Mouse (Mus musculus) left cerebral cortex, postnatal 4 days (tissue): ENCODE measurements at regions not wholly inside any gene's neighbourhood (a gene's known extent, or its start where the extent isn't known, plus 50 kb on each side); places are given as distances from the start of the nearest gene placed in this dataset.

Source experiments
- DNase-seq: peaks from one replicate; pipeline ENCODE4 v3.0.0-alpha.2; 2022
- intact Hi-C: fragments of 180-260 bp; cut with DNase I; formaldehyde crosslinking; loops from one replicate; pipeline ENCODE4 v1.15.1; 2025

DNA sequence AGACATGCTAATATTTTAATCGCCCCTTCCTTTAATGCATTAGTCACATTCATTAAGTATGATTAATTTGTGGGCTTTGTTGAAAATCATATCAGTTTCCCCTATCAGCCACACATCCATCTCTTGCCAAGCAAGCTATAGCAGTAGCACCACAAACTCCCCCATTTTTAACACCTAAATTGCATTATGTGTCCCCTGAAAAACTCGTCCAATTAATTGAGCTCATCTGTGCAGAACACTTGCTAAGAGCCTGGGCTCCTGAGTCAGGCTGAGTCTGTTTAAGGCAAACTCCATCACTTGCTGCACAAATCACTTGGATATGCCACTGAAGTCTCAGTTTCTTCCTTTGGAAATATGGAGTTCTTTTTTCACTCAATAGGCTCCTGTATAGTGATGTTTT lies 242.7 kb upstream of the Vstm2b start:
- intact Hi-C loops, result no loop called here
- no peak for DNase-seq

DNA sequence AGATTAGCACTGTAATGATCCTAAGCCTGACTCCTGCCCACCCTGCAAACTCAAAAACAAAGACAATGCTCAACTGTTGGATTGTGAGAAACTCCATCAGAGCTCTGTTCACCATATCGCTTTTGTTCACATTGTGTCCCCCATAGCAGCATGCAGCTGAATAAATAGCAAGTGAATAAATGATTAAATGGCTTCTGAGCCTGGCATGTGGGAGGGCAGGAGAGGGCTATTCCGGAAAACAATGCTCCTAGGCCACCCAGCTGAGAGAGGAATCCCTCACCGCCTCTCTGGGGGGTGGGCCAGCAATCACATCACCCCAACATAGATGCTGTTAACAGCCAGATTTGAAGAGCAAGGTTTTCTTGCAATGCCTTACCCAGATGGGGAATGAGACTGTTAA lies 238.5 kb upstream of the Vstm2b start:
- intact Hi-C loops, result no loop called here
- no peak for DNase-seq

DNA sequence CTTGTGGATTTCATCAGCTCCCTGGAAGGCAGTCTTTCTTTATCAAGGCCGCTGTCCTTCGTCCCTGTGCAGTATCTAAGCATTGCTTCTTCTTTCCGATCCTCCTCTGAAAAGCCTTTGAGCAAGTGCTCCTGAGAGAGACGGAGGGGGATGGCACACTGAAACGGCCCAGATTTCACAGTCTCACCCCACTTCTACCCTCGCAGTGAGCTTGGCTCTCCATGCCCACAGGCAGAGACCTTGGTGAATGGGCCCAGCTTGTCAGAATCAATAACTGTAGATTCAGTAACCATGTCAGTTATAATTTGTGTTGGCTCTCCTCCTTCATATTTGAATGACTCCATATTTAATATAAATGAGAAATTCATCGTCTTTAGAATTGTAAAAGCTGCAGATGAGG lies 234.3 kb upstream of the Vstm2b start:
- intact Hi-C loops, result no loop called here

DNA sequence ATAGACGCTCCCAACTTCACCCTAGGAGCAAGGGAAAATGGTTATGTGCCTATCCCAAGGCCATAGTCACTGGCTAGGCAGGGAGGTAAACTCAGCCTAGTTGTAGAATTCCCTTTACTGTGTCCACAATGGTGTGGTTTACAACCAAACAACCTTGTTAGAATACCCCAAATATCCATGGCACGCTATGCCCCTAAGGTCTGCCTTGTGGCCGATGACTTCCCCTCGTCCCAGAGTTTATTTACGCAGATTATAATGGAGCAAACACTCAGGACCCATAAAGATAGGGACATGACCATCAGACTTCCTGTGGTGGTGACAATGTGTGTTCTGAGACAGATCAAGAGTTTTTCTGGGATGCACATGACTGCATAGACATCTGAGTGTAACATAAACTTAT lies 231.5 kb upstream of the Vstm2b start:
- DNase-seq, result no peak
- intact Hi-C loops, result no loop called here

More for the DNA sequence above, 234.3 kb upstream of the Vstm2b start:
- no peak for DNase-seq

DNA sequence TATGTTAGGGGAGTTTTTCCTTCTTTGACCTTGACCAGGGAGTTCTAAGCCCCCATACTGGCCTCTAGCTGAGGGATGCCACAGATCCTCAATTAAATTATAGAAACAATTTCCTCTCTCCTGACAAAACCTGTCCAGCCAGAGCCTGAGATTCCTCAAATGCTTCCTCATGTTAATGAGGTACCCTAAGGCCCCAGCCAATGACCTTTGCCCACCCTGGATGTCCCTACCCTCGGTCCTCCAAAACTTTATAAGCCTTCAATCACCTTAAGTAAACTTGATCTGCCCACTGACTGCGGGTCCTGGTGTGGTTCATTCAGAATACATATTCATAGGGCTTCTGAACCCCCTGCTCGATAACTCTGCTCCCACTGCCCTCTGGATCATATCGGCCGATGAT lies 227.7 kb upstream of the Vstm2b start:
- DNase-seq, result no peak
- intact Hi-C loops, result no loop called here

DNA sequence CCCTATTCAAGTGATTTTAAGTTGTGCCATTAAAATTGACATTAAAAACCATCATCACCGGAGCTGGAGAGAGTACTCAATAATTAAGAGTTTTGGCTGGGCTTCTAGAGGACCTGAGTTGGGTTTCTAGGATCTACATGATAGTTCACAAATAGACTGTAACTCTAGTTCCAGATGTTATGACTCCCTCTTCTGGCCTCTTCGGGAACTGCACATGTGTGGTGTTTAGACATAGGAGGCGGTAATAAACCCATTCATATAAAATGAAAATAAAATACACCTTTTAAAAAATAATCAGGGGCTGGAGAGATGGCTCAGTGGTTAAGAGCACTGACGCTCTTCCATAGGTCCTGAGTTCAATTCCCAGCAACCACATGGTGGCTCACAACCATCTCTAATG lies 227.1 kb upstream of the Vstm2b start:
- peak; percentile 4 for DNase-seq
- intact Hi-C loops, result no loop called here

DNA sequence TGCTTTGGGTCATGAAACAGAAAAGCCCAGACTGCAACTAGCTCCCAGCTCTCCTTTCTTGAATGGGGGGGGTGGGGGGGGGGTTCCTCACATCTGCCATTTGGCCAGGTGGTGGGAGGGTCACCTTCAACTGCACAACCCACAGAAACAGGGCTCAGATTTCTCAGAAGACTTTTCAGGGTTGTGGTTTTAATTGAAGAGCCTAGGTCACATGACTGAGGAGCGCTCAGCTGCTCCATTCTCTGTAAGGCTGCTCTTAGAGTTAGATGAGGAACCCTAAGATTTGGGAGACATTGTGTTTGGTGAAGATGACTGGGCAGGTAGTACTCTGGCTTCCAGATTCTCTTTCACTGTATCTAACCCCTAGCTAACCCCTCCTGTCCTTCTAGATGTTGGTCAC lies 225.8 kb upstream of the Vstm2b start:
- intact Hi-C loops, result no loop called here
- no peak for DNase-seq

DNA sequence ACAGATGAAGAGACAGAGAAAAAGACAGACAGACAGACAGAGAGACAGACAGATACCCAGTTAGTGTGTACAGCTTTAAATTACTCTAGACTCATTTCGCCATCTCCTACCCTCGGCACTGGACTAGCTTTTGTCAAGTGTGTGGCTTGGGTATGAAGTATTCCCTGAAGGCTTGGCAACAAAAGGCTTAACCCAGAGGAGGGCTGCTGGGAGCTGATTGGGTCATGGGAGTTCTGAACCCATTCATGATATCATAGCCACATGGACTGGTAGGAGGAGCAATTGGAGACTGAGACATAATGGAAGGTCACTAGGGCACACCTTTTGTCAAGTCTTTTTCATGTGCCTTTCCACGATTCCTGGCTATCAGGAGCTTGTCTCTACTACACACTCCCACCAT lies 223.7 kb upstream of the Vstm2b start:
- no peak for DNase-seq
- intact Hi-C loops, result no loop called here

DNA sequence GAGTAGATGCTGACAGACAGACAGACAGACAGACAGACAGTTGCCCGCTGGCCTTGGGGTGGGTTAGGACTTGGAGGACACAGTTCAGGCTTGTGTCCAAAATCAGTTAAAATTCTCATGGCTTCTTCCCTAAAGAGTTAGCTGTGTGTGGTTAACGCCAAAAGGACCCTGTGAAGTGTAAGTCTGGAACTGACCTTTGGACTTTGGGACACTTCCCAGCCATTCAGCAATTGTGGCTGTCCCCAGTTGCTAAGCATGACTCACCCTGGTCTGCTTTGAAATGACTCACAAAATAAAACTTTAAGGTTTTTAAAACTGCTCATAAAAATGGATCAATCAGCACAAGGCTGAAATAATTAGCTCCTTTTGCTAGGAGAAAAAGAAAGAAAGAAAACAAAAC lies 220.5 kb upstream of the Vstm2b start:
- DNase-seq, result no peak
- intact Hi-C loops, result no loop called here

DNA sequence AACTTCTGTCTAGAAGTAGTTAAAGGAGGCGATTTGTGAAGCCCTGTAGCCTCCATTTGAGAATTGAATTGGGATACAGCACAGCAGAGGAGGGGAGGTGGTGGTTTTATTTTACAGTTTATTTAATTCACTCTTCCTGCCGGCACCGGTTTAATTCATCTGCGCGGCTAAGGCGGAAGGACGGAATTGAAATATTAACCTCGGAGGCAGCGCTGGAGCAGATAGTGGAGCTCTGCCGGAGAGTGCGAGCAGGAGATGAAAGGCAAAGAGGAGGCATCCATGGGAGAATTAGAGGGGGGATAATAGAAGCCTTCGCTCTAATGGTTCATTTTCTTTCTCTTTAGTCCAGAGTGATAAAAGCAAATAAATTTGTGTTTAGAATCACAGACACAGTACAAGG lies 217.6 kb upstream of the Vstm2b start:
- intact Hi-C loops, result no loop called here
- no peak for DNase-seq

DNA sequence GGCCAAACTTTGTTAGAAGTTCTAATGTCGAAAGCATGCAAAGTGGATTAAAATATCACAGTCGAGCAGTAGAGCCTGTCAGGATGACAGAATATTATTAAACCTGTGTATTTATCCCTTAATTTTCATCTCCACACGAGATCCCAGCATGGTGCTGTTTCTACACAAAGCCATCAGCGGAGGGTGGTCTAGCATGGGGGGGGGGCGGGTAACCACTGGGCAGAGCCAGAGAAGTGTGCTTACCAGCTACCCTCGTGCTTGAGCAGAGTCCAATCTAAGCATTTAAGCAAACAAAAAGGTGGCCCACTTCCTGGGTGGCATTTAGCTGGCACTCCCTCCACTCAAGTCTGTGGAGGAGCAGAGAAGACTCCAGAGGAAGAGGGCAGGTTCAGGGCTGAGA lies 217.1 kb upstream of the Vstm2b start:
- DNase-seq, result no peak
- intact Hi-C loops, result no loop called here

DNA sequence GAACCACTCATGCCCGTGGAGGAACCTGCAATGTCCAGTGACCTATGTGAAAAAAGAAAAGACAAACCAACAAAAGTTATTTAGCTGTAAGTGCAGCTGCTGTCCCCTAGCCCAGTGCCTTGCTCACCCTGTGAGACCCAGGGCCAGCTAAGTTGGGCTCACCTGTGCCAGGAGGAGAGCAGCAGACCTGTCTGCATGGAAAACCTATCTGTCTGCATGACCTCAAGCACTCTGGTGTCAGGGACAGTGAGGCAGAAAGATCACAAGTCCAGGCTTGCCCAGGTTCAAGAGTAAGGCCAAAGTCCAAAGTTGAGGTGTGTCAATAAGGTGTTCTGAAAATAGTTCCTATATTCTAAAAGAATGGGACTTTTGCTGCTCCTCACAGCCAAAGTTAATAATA lies 215.0 kb upstream of the Vstm2b start:
- intact Hi-C loops, result no loop called here

DNA sequence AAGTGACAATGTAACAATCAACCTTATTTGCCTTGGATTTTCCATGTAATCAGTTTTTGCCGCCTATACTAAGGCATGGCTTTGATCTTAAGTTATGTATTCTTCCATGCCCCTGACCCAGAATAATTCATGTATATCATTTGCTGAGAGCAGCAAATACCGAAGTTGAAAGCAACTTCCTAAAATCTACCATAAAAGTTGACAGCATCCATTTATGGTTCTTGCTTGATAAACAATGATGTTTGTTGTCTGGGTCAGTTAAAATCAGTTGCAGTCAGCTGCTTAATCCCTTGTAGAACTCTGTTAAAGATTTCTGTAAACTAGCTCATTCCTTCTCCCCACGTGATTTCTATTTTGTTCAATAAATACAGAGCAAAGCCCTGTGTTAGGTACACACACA lies 214.5 kb upstream of the Vstm2b start:
- intact Hi-C loops, result no loop called here

More for the DNA sequence above, 215.0 kb upstream of the Vstm2b start:
- no peak for DNase-seq

DNA sequence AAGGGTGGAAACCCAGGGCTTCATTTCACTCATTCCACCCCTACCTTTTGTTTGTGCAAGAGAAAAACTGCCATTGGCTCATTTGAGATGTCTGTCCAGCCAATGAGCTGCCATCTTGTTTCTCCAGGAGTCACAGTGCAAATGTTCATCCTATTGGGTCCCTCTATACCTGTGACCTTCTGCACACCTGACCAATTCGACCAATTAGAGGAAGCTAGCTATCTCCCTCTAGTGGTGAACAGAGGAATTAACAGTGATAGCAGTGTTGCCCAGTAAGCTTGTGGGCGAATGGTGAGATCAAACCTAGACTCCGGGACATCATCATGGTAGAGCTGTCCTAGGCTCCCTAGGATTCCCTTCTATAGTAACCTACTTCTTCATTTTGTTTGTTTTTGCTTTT lies 211.1 kb upstream of the Vstm2b start:
- intact Hi-C loops, result no loop called here
- DNase-seq, result no peak

More for the DNA sequence above, 214.5 kb upstream of the Vstm2b start:
- DNase-seq, result no peak

DNA sequence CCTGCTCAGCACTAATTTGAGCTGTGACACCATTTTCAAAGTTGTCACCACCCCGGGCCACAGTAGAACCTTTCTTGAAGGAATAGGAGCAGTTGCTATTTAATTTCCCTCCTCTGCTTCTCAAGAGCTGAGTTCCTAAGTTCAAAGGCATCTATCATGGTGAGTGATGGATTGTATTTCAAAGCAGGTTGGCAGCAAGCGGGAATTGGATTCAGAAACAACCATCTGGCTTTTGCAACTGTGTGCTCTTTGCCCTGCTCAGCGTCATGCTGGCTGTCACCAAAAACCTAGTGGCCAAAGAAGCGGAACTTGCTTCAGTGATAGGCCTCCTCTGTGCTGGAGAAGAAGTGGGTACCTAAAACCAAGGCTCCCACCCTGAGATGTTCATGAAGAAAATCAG lies 209.6 kb upstream of the Vstm2b start:
- intact Hi-C loops, result no loop called here
- no peak for DNase-seq

DNA sequence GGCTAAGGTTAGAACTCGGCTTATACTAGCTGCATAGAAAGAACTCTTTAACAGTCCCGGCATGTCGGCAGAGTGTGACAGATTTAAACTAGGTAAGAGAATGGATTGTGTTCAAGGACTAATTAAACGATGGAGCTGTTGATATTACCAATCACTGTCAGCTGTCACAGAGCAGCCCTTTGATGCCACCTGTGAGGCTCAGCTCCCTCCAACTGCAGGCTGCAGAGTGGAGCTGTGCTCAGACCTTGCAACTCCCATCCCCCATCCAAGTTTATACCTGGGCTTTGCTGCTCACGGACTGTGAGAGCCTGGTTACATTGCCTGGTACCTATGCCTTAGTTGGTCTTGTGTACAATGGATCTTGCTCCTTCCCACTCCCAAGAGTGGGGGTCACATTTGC lies 204.4 kb upstream of the Vstm2b start:
- no peak for DNase-seq

DNA sequence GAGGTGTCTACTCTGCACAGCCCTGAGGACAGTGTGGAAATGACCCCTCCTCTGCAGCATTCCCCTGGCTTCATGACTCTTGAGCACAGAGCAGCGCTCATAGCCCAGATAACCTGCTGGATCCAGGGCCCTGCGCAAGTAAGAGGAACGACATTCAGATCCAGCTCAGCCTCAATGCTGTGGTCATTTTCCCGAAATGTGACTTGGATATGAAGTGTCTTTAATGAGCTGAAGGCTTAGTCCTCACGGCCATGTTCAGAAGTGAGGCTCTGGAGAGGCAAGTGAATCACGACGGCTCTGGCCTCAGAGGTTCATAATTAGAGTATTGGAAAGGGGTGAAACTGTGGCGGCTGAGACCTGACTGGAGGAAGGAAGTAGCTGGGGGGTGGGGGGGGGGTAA lies 200.6 kb upstream of the Vstm2b start:
- DNase-seq, result no peak
- intact Hi-C loops, result no loop called here

More for the DNA sequence above, 204.4 kb upstream of the Vstm2b start:
- intact Hi-C loops, result no loop called here

DNA sequence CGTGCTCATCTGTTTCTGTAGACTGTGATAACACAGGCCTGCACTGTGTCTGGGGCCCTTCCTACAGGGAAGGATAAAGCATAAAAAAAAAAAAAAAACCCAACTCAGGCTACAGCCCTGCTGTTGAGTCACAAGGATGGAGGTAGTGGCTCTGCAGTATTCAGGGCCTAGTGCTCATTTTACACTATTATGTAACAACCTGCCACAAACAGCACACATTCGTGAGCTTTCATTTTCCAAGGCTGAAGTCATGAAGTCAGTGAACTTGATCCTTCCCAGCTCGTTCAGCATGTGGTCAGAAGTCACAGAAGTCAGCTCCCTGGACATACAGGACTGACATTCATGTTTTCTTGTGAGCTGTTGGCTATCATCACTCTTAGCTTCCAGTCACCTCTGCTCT lies 199.8 kb upstream of the Vstm2b start:
- intact Hi-C loops, result no loop called here
- no peak for DNase-seq

DNA sequence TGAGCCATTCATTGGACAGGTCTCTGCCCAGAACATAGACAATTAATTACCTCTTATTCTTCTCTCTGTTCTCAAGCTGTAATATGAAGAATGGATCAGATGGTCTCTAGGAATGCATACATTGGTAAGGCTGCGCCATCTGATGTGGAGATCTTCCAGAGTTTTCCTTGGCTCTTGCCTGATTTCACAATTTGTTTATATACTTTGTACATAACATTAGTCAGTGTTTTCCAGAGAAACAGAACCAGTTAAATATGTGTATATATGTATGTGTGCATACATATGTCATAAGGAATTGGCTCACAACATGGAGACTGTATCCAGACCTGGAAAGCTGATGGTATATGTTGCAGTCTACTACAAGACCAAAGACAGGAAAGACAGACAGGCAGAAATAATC lies 198.5 kb upstream of the Vstm2b start:
- intact Hi-C loops, result no loop called here
- DNase-seq, result no peak

DNA sequence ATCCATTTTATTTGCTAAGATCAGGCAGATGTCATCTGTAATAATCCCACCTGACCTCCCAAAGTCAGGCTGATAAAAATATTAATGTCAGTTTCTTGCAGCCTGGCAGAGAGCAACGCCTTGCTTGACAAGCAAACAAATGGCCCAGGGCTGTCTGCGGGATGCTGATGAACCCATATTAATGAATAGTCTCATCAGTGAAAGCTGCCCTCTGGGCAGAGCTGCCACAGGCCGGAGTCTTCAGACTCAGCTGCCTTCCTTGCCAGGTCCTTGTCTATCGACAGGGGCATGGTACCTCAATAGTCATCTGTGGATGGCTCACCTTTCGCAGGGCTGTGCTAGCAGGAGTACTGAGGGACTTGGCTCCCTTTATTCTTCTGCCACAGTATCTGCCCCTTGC lies 197.5 kb upstream of the Vstm2b start:
- DNase-seq, result no peak
- intact Hi-C loops, result no loop called here

DNA sequence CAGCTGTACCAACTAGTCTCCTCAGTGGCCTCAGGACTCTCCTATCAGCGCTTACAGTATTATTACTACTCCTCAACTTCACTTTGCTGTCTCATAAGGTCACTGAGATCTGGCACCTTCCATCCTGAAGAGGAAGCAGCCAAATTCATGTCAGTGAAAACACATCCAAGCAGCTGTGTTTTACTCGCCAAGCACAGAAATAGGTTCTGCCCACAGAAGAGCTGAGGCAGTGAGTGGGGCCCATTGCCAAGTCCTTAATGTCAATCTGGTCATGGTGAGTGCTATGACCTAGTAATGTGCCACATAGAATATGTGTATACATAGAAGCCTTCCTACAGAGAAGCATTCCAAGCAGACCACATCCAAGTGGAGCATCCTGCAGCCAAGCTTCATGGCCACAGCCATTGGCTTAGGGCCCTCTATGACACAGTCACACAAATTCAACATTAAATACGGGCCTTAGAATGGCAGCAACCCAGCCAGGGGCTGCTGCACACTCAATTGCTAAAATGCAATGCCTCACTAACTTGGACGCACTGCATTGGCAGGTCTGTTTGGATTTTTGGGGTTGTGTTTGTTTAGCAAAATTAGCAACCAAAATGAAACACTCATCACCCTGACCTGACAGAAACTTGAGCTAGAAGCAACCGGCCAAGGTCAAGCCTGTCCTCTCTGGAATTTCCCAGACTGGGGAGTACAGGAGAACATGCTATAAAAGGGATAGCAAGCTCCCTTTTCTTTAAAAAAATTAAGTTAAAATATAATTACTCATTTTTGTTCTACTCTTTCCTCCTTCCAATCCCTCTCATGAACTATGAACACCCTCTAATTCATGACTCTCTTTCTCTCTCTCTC lies 195.7 kb upstream of the Vstm2b start:
- DNase-seq, result peak; percentile 36
- intact Hi-C loops, result no loop called here

DNA sequence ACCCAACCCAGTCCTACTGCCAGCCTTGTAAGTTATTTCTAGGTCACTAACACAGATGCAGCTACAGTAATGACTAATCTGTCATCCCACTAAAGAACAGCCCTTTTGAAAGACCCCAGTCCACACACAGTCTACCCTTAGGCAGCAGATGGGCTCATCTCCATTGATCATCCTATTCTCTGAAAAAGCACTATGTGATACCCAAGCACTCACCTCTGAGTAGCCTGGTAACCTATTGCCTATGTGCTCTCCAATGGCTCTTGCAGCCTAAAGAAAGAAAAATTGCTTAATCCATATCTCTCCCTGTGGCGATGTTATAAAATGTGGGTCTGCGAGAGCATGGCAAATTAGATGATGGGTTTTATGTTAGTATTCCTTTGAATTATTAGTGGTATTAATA lies 189.9 kb upstream of the Vstm2b start:
- intact Hi-C loops, result no loop called here
- DNase-seq, result no peak

DNA sequence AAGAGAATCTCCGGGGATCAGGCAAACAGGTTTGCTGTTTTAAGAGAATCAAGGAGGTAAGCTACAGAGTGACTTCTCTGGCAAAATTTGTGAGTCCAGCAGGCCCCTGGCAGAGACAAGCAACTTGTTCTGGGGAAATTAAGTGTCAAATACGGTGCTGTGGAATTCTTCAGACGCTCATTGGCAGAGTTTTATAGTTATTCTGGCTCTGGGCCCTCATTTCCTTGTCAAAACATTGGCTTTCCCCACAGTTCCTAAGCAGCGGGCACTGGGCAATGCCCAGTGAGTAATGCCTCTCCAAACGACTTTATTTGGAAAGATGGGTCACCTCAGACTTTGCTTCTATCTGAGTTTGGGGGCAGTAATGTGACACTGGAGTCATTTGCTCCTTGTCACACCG lies 180.1 kb upstream of the Vstm2b start:
- intact Hi-C loops, result no loop called here

More for the DNA sequence above, 180.1 kb upstream of the Vstm2b start:
- peak; percentile 7 for DNase-seq
